Mouse (Mus musculus) monocyte, adult 59 days (primary cell): ENCODE measurements around the gene Rbfox1. TPM values are rescaled to one million over a fixed set of nuclear protein-coding genes. Genes with fewer than 3 reads are reported as not detected.

Source experiments
- total RNA-seq, 2 experiments: library from RNA; stranded (reverse); gene quantifications; one replicate each; pipeline ENCODE4 v1.2.4; 2023

Rbfox1 gene
- total RNA-seq: not detected

DNA sequence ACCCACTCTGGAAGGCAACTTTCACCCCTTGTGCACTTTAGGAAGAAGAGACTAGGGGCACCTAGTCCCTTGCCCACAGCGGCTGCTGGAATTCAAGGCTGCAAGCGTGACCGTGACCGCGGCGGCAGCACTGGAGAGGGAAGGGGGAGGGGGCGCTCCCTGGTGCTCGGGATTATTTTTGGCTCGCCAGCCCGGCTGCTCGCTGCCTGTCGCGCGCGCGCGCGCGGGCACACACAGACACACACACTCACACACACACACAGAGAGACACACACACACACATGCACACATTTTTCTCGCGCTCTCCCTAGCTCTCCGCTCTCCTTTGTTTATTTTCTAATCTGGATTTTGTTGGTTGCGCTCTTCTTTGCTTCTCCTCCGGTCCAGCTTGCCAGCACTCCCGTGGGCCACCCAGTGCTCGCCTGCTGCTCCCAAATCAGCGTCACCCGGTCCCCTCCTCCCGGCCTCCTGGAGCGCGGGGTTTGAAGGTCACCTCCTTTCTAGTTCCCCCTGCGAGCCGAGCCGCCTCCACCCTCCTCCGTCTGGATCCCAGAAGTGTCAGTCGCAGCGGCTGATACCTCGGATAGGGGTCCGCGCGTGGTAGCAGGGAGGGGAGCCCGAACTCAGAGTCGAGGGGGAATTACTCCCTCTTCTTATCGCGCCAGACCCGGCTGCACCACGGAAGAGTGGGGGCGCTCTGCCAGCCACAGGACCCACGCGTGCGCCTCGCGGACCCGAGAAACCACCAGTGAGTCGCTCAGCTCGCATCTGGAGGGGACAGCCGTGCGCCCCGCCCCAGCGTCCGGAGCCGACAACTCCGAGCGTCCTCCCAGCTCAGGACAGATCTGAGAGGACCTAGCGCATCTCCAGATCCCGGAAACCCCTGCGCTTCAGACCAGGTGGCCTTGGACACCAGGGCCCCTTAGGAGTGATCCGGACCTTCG is at the start of gene Rbfox1:
Gene Rbfox1 (plus strand): TSS at position 610 of the 944 bp plus-strand sequence.

